Mouse (Mus musculus): ENCODE results near the gene Msl1.

Msl1 gene

GRCm38 (mm10) chr11:98776843-98777590 lies 18.3 kb upstream of the Msl1 start:
- peak; percentile 41 to 65 for DNase-seq (ENCODE audit: low spot score in 2 of 2)

- DNase-seq (ENCODE audit: low spot score in 2 of 2): no peak
Observed at GRCm38 (mm10) chr11:98777888-98778287, 17.4 kb upstream of the Msl1 start.

GRCm38 (mm10) chr11:98781851-98782512 lies 13.3 kb upstream of the Msl1 start:
- DNase-seq (ENCODE audit: low spot score in 2 of 2): peak in 1 of 2 experiments; percentile 56

- no peak for DNase-seq (ENCODE audit: low spot score in 2 of 2)
Observed at GRCm38 (mm10) chr11:98782651-98783235, 12.6 kb upstream of the Msl1 start.

- DNase-seq (ENCODE audit: low spot score in 2 of 2): peak; percentile 92 to 99
Observed at GRCm38 (mm10) chr11:98783236-98783696, 12.1 kb upstream of the Msl1 start.

- no peak for DNase-seq (ENCODE audit: low spot score in 2 of 2)
Observed at GRCm38 (mm10) chr11:98784139-98784538, 11.2 kb upstream of the Msl1 start.

- DNase-seq (ENCODE audit: low spot score in 2 of 2): no peak
Observed at GRCm38 (mm10) chr11:98785214-98785613, 10.1 kb upstream of the Msl1 start.

GRCm38 (mm10) chr11:98785772-98786281 lies 9.5 kb upstream of the Msl1 start:
- DNase-seq (ENCODE audit: low spot score in 2 of 2): peak; percentile 47 to 78

GRCm38 (mm10) chr11:98786359-98787214 lies 8.7 kb upstream of the Msl1 start:
- DNase-seq (ENCODE audit: low spot score in 2 of 2): peak; percentile 92 to 97

GRCm38 (mm10) chr11:98787229-98787628 lies 8.1 kb upstream of the Msl1 start:
- no peak for DNase-seq (ENCODE audit: low spot score in 2 of 2)

GRCm38 (mm10) chr11:98787691-98788090 lies 7.6 kb upstream of the Msl1 start:
- no peak for DNase-seq (ENCODE audit: low spot score in 2 of 2)

GRCm38 (mm10) chr11:98788139-98788538 lies 7.2 kb upstream of the Msl1 start:
- DNase-seq (ENCODE audit: low spot score in 2 of 2): no peak

GRCm38 (mm10) chr11:98788550-98789218 lies 6.6 kb upstream of the Msl1 start:
- DNase-seq (ENCODE audit: low spot score in 2 of 2): peak; percentile 82 to 90

- no peak for DNase-seq (ENCODE audit: low spot score in 2 of 2)
Observed at GRCm38 (mm10) chr11:98789219-98789807, 6.0 kb upstream of the Msl1 start.

GRCm38 (mm10) chr11:98789824-98790223 lies 5.5 kb upstream of the Msl1 start:
- DNase-seq (ENCODE audit: low spot score in 2 of 2): no peak

- no peak for DNase-seq (ENCODE audit: low spot score in 2 of 2)
Observed at GRCm38 (mm10) chr11:98790631-98791205, 4.6 kb upstream of the Msl1 start.

GRCm38 (mm10) chr11:98791448-98791847 lies 3.9 kb upstream of the Msl1 start:
- DNase-seq (ENCODE audit: low spot score in 2 of 2): no peak

GRCm38 (mm10) chr11:98792081-98792480 lies 3.2 kb upstream of the Msl1 start:
- DNase-seq (ENCODE audit: low spot score in 2 of 2): no peak

- DNase-seq (ENCODE audit: low spot score in 2 of 2): peak in 1 of 2 experiments; percentile 67
Observed at GRCm38 (mm10) chr11:98794469-98795014, 774 bp upstream of the Msl1 start.

Measured in urinary bladder, postnatal 36 days (tissue).